Mouse (Mus musculus): ENCODE data around the gene Lsg1. TPM values are rescaled to one million over a fixed set of nuclear protein-coding genes. Genes with fewer than 3 reads are reported as not detected.

The Lsg1 gene
- total RNA-seq (2021) = 10 to 100 TPM; 14.7 to 19.0 TPM
- long read RNA-seq, experiment 1, transcript Lsg1-201 (14 exons, 3,180 nt) = major isoform, 14 of 23 reads
- long read RNA-seq, experiment 1, partial matches to known transcripts = 3 of 23 reads
- long read RNA-seq, experiment 1, other reads (novel, unspliced or antisense) = 6 of 23 reads
- long read RNA-seq, experiment 2, transcript Lsg1-201 (14 exons, 3,180 nt) = major isoform, 20 of 29 reads
- long read RNA-seq, experiment 2, partial matches to known transcripts = 5 of 29 reads
- long read RNA-seq, experiment 2, other reads (novel, unspliced or antisense) = 4 of 29 reads

DNA sequence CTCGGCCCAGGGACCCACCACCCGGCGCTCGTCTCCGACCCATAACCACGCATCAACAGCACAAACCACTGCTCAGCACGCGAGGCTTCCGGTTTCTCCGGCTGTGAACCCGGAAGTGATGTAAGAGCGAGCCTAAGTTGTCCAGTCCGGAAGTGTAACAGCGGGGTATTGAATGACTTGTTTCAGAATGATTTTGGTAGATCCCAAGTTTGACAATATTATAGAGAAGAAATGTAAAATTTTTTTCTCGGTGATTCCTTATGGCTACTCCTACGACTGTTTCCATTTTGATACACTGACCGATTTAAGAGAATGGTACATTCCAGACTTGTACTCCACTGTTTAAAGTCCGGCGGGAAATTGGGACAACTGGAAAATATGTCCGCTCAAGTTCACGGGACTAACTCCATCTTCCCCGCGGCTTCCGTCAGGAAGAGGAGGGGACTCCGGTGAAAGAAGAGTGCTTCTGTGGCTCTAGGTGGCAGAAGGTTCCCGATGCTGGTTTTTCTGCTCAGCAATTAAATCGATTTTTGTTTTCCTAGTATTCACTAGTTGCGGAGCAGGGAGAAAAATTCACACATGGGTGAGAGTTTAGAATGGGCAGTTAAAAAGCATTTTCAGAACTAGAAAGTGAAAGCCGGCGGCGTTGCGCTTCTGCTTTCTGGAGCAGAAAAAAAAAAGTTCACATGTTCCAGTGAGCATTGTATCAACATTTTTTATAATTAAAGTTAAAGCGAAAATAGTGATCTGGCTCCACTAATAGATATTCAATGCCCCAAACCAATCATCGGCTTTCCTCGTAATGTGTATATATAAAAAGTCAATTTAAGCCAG is at the start of gene Lsg1:
TSS of gene Lsg1 (minus strand) at position 99 of the 834 bp plus-strand sequence.
- intact Hi-C loops (cut with DNase I) = no loop called here
- peak; percentile 90 to 92 for DNase-seq (ENCODE audit: low spot score in 2 of 2)

DNA sequence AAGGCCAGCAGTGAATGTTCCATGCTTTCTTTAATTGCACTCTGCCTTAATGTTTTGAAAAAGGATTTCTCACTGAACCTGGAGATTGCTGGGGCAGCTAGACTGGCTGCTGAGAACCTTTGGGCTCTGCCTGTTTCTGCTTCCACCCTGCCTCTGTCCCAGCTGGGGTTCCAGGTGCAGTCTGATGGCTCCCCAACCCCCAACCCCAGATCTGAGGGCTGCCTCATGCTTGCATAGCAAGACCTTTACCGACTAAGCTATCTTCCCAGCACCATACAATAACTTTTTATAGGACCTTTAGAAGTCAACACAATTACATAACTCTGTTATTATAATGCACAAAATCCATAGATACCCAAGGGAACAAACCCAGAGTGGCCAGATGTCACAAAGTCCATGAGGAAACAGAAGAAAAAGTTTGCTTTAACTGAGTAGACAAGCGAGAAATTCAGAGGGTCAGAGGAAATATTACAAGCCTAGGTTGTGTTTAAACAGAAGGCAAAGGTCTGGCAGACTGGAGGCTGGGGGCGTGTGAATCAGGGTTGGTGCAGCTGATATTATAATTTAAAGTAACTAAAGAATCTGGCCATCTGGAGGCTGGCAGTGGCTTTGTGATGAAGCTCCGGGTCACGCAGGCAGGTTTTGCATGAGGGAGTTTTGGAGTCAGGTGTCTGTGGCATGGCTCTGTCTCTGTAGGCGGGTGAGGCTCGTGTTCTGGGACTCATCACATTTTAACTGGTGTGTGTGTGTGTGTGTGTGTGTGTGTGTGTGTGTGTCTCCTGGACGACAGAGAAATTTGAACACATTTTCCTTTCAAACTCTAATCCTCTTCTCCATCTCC is 46.7 kb upstream of the Lsg1 start:
- DNase-seq (ENCODE audit: low spot score in 2 of 2) = peak in 1 of 2 experiments; percentile 12
- intact Hi-C loops (cut with DNase I) = no loop called here

DNA sequence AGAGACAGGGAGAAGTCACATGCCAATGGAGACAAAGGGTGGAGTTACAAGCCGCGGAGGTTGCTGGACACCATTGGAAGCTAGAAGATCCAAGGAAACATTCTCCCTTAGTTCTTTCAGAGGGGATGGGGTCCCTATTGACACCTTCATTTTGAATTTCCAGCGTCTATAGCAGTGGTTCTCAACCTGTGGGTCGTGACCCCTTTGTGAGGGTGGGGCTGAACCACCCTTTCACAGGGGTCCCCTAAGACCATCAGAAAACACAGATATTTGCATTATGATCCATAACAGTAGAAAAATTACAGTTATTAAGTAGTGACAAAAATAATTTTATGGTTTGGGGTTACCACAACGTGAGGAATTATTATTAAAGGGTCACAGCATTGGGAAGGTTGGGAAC is 42.1 kb upstream of the Lsg1 start:
- no peak for DNase-seq (ENCODE audit: low spot score in 2 of 2)
- intact Hi-C loops (cut with DNase I) = no loop called here

DNA sequence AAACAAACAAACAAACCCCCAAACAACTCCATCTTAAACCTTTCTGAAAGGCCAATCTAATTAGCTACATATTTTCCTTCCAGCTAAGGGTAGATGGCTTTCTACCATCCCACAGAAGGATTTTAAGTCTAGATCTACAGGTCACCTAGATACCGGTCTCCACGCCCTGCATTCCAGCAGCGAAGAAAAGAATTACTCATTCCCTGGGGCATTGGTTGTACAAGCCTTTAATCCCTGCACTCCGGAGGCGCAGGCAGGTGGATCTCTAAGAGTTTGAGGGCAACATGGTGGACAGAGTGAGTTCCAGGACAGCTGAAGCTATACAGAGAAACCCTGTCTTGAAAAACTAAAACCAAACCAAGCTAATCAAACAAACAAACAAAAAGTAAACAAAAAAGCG is 41.0 kb upstream of the Lsg1 start:
- no peak for DNase-seq (ENCODE audit: low spot score in 2 of 2)
- intact Hi-C loops (cut with DNase I) = no loop called here

DNA sequence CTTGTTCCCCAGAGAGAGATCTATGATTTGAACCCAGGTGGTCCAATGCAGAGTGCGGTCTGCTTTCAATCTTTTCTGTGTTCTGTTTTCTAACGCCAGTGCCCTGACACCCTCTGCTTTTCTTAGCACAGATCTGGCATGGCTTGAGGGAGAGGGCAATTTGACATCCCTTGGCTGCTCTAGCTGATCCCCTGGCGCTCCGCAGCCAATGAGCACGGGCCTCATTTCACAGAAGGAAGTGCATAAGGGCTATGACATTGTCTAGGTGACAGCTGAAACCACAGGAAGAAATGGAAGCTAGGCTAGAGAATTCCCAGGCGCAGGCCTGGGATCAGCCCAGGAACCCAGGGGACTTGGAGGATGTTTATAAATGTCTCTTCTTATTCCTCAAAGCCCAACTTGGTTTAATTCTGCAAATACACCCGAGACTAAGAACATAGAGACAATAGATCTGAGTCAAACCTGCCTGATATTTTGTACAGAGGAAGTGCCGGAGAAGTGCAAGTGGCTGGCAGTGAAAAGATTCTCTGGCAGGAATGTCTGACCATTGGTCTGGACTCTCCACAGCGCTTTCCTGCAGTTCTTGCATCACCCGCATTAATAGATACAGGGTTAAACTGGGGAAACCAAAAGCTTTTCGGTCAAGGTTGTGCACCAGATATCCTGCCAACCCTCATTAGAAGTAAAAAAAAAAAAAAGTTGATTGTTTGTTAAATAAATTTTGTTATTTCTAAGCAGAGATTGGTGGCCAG is 40.4 kb upstream of the Lsg1 start:
- intact Hi-C loops (cut with DNase I) = no loop called here
- DNase-seq (ENCODE audit: low spot score in 2 of 2) = no peak

DNA sequence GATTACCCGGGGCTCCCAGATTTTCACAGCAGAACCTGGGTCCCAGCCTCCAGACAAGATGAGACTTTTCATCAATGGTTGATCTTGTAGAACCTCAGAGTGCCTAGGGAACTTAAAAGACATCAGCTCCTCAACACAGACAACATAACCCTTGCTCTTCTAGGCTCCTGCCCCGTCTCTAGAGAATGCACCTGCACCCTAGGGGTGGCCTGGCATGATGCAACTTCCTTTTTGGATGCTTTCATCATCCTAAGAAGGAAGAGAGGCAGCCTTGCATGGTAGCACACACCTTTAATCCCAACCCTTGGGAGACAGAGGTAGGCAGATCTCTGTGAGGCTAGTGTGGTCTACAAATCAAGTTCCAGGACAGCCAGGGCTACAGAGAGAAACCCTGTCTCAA is 37.2 kb upstream of the Lsg1 start:
- intact Hi-C loops (cut with DNase I) = no loop called here

GRCm38 (mm10) chr16:30623645-30624044 is 36.3 kb upstream of the Lsg1 start:
- no peak for DNase-seq (ENCODE audit: low spot score in 2 of 2)
- intact Hi-C loops (cut with DNase I) = no loop called here

More for the DNA sequence above, 37.2 kb upstream of the Lsg1 start:
- DNase-seq (ENCODE audit: low spot score in 2 of 2) = no peak

GRCm38 (mm10) chr16:30616281-30616680 is 28.9 kb upstream of the Lsg1 start:
- intact Hi-C loops (cut with DNase I) = no loop called here
- DNase-seq (ENCODE audit: low spot score in 2 of 2) = no peak

- intact Hi-C loops (cut with DNase I) = no loop called here
- no peak for DNase-seq (ENCODE audit: low spot score in 2 of 2)
Observed at GRCm38 (mm10) chr16:30614705-30615317, 27.4 kb upstream of the Lsg1 start.

DNA sequence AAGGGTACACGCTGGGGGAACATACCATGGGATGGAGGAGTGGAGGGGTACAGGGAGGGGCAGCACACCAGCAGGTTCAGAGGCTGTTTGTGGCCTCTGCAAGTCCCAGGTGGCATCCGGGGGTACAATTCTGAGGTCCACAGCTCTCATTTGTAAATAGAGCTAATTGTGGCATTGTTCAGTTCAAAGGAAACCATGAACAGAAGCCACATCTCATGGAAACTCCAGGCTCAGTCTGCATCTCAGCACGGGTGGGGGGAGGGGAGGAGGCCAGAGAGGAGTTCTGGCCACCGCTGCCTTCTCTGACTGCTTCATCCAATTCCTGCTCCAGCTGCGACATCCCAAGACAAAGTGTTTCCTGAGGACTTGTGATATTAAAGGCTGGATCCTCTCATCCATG is 26.7 kb upstream of the Lsg1 start:
- DNase-seq (ENCODE audit: low spot score in 2 of 2) = no peak
- intact Hi-C loops (cut with DNase I) = no loop called here

- intact Hi-C loops (cut with DNase I) = no loop called here
- no peak for DNase-seq (ENCODE audit: low spot score in 2 of 2)
Observed at GRCm38 (mm10) chr16:30613122-30613521, 25.7 kb upstream of the Lsg1 start.

GRCm38 (mm10) chr16:30611331-30611730 is 23.9 kb upstream of the Lsg1 start:
- intact Hi-C loops (cut with DNase I) = no loop called here
- no peak for DNase-seq (ENCODE audit: low spot score in 2 of 2)

DNA sequence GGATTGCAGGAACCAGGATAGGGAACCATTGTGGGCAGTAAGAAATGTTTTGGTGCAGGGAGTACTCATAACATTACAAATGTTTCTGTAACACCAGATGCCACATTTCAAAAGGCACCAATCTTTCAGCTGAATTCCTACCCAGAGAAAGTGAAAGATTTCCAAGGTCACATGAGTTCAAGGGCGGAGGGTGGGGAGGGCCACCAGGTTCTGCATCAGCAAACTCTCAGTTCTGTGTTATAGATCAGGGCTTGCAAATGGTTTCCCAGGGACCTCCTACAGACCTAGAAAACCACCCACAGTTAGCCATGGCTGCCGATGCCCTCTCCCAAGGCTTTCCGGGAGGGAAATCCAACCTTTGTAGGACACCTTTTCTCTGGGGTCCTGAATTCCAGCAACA is 20.5 kb upstream of the Lsg1 start:
- intact Hi-C loops (cut with DNase I) = loop anchor here (10.0 kb wide), 1 partner anchor 177 kb away; no protein-coding TSS in a partner anchor

GRCm38 (mm10) chr16:30605528-30605927 is 18.1 kb upstream of the Lsg1 start:
- no peak for DNase-seq (ENCODE audit: low spot score in 2 of 2)
- intact Hi-C loops (cut with DNase I) = loop anchor here (10.0 kb wide), 1 partner anchor 179 kb away; no protein-coding TSS in a partner anchor

More for the DNA sequence above, 20.5 kb upstream of the Lsg1 start:
- DNase-seq (ENCODE audit: low spot score in 2 of 2) = no peak

- intact Hi-C loops (cut with DNase I) = loop anchor here (10.0 kb wide), 1 partner anchor 180 kb away; no protein-coding TSS in a partner anchor
- DNase-seq (ENCODE audit: low spot score in 2 of 2) = no peak
Observed at GRCm38 (mm10) chr16:30604807-30605137, 17.4 kb upstream of the Lsg1 start.

DNA sequence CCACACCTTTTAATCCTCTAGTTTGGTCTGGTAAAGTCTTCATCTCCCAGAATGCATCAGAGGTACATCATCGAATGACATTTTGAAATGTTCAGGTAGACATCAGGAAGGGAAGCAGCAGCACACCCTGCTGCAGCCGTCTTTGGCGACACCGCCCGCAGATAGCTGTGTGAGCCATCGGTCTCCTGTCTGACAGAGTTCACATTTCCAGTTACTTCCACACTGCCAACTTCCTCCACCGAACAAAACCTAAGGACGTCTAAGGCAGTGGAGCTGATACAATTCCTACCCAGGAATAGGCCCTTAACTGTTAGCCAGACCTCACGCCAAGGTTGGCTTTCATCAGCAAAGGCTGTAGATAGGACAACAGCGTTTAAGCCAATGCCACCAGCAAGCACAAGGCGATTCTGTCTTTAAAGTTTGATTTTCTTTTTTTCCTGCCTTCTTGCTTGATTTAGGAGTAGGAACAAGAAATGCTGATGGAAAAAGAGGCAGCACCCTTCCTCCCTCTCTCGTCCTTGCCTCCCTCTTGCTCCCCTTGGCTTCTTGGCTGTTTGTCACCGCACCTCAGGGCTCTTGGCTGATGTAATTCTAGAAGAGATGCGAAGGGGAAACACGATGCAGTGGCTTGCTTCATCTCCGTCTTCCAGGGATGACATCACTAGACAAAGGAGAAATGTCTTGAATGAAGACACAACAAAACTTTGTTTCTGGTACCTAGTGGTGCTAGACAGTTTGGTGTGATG is 16.8 kb upstream of the Lsg1 start:
- intact Hi-C loops (cut with DNase I) = loop anchor here (10.0 kb wide), 1 partner anchor 181 kb away; no protein-coding TSS in a partner anchor

GRCm38 (mm10) chr16:30603531-30603842 is 16.1 kb upstream of the Lsg1 start:
- no peak for DNase-seq (ENCODE audit: low spot score in 2 of 2)
- intact Hi-C loops (cut with DNase I) = loop anchor here (10.0 kb wide), 1 partner anchor 181 kb away; no protein-coding TSS in a partner anchor

More for the DNA sequence above, 16.8 kb upstream of the Lsg1 start:
- DNase-seq (ENCODE audit: low spot score in 2 of 2) = no peak
